Mouse (Mus musculus) kidney, adult 2 months (tissue): ENCODE measurements around the gene Aurkb.
"Not testable (repeated sequence)": the region's sequence is repeated elsewhere in the genome, so short reads cannot be mapped to it uniquely, and the experiment has no call there.

ENCODE experiments used
- CTCF ChIP-seq: fragments of 200-500 bp; conservative IDR thresholded peaks from 2 replicates; pipeline ENCODE4 v1.5.1; 2011; ENCODE audit warnings: low read depth, mild to moderate bottlenecking, control low read depth, low read length, moderate library complexity, mixed read lengths; ENCODE audit not compliant: insufficient read depth, insufficient read length
- POLR2A ChIP-seq: fragments of 200-500 bp; IDR thresholded peaks from one replicate; pipeline ENCODE4 v1.6.1; 2011; ENCODE audit warnings: low read depth, low read length, control low read depth

- TF ChIP-seq CTCF, POLR2A: not testable (repeated sequence)
Measured at GRCm38 (mm10) chr11:69006575-69006974, 38.9 kb upstream of the Aurkb start.
